Mouse (Mus musculus) bone marrow, adult 2 months (tissue): Measurements from ENCODE around the gene Prdx5.

Experiments used
- CTCF ChIP-seq: fragments of 200-500 bp; IDR thresholded peaks from 2 replicates; pipeline ENCODE4 v1.5.1; 2011; ENCODE audit warnings: low read length, control low read depth; ENCODE audit not compliant: control insufficient read depth, insufficient read depth
- POLR2A ChIP-seq: fragments of 200-500 bp; IDR thresholded peaks from 2 replicates; pipeline ENCODE4 v1.6.1; 2011; ENCODE audit warnings: low read depth, mild to moderate bottlenecking, control low read depth, low read length, borderline replicate concordance; ENCODE audit not compliant: control insufficient read depth

- TF ChIP-seq CTCF (no peak), POLR2A (no peak)
Observed at GRCm38 (mm10) chr19:6859032-6859651, 50.8 kb downstream of the Prdx5 start.
